Mouse (Mus musculus) heart, postnatal 0 days (tissue): ENCODE measurements around the gene Cdh1. TPM values are rescaled to one million over a fixed set of nuclear protein-coding genes. Genes with fewer than 3 reads are reported as not detected.
A peak's percentile ranks its signal among the peaks of the same experiment; 100 is the strongest.

Source experiments
- ATAC-seq: fragments of 200-750 bp; cut with Nextera tagmentation; 2 replicates; pipeline ENCODE4 v1.8.0; 2017; ENCODE audit warnings: low read depth, moderate number of reproducible peaks, moderate library complexity; ENCODE audit not compliant: insufficient read depth
- DNase-seq: peaks from one replicate; pipeline ENCODE4 v3.0.0-alpha.2; 2016; ENCODE audit warnings: low spot score
- H3K27ac ChIP-seq: fragments of 300-500 bp; sonication (generic); 2 replicates; pipeline ENCODE4 v1.5.1; 2014; ENCODE audit warnings: low read depth, mild to moderate bottlenecking
- H3K27me3 ChIP-seq: fragments of 300-500 bp; sonication (generic); 2 replicates; pipeline ENCODE4 v1.6.1; 2014; ENCODE audit warnings: low read length, mixed read lengths; ENCODE audit not compliant: control insufficient read depth, insufficient read depth
- H3K36me3 ChIP-seq: fragments of 300-500 bp; sonication (generic); replicated peaks from 2 replicates; pipeline ENCODE4 v1.6.1; 2014; ENCODE audit warnings: low read length, mixed read lengths; ENCODE audit not compliant: control insufficient read depth, insufficient read depth
- H3K4me1 ChIP-seq: fragments of 300-500 bp; sonication (generic); 2 replicates; pipeline ENCODE4 v1.6.1; 2014; ENCODE audit warnings: antibody characterized with exemption; ENCODE audit not compliant: control insufficient read depth, insufficient read depth
- H3K4me2 ChIP-seq: fragments of 300-500 bp; sonication (generic); 2 replicates; pipeline ENCODE4 v1.6.1; 2014; ENCODE audit warnings: low read depth, mild to moderate bottlenecking, low read length, moderate library complexity
- H3K4me3 ChIP-seq: fragments of 300-500 bp; sonication (generic); 2 replicates; pipeline ENCODE4 v1.5.1; 2014; ENCODE audit warnings: low read depth, low read length
- H3K9ac ChIP-seq: fragments of 300-500 bp; sonication (generic); replicated peaks from 2 replicates; pipeline ENCODE4 v1.6.1; 2014; ENCODE audit warnings: low read depth, low read length, mixed read lengths
- H3K9me3 ChIP-seq: fragments of 300-500 bp; sonication (generic); replicated peaks from 2 replicates; pipeline ENCODE4 v1.6.1; 2016; ENCODE audit warnings: low read length; ENCODE audit not compliant: control insufficient read depth
- CTCF ChIP-seq: IDR thresholded peaks from 2 replicates; pipeline ENCODE4 v1.5.1; 2016; ENCODE audit warnings: antibody characterized with exemption, control low read depth, low read depth
- EP300 ChIP-seq: IDR thresholded peaks from 2 replicates; pipeline ENCODE4 v1.6.1; 2016; ENCODE audit warnings: antibody characterized with exemption, low read depth
- WGBS: fragments of 180-500 bp; shearing (Covaris S2); extraction: QIAGEN DNeasy Blood & Tissue Kit; methylation state at CpG from one replicate; pipeline ENCODE4 v1.1.7; 2014; 5-methylcytosine and 5-hydroxymethylcytosine counted together
- polyA plus RNA-seq: library from polyadenylated mRNA; unstranded; fragments of >200 nt; fragmentation: Nextera tagmentation; extraction: Ambion mirVana; gene quantifications from 2 replicates; pipeline ENCODE4 v1.2.1, GENCODE M21; 2015
- total RNA-seq: library from RNA; depleted of rRNA; stranded (reverse); fragments of >200 nt; gene quantifications from 2 replicates; pipeline ENCODE4 v1.2.3, GENCODE M21; 2014; ENCODE audit warnings: low replicate concordance

Cdh1 gene
- total and polyA plus RNA-seq, 2 experiments from 2014 or later: 0.19 to 1.9 TPM

DNA sequence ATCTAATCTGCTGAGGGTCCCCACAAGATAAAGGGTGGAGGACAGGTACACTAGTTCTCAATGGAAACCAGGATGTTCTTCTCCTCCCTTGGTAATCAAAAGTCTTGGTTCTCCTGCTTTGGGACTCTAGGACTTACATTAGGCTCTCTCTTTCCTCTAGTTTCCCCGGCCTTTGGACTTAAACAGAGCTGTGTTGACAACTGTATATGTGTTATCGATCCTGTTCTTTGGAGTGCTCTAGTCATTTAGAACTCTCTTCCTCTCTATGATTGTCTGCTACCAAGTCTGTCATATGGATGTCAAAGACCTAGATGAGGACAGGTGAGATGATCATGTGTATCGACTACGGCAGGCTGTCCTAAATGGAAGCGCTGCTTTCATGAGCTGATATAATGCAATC, 6.1 kb upstream of the Cdh1 start:
- no peak overlapping the region for H3K9ac ChIP-seq
- TF ChIP-seq CTCF (no peak), EP300 (no peak)
- DNase-seq (no peak), ATAC-seq (no peak)
- H3K4me2 ChIP-seq: no peak overlapping the region
- no peaks in the 10 kb centered on the region for H3K4me1 ChIP-seq
- H3K36me3 ChIP-seq: no peaks in the 10 kb centered on the region
- H3K27me3 ChIP-seq: peaks cover 4% of the 10 kb centered on the region; the same call in 1 of the 2 replicates
- H3K27ac ChIP-seq: no peak overlapping the region
- 88% methylated on average over 5 of the region's 5 CpGs for WGBS
- no peaks in the 10 kb centered on the region for H3K9me3 ChIP-seq
- no peak overlapping the region for H3K4me3 ChIP-seq

DNA sequence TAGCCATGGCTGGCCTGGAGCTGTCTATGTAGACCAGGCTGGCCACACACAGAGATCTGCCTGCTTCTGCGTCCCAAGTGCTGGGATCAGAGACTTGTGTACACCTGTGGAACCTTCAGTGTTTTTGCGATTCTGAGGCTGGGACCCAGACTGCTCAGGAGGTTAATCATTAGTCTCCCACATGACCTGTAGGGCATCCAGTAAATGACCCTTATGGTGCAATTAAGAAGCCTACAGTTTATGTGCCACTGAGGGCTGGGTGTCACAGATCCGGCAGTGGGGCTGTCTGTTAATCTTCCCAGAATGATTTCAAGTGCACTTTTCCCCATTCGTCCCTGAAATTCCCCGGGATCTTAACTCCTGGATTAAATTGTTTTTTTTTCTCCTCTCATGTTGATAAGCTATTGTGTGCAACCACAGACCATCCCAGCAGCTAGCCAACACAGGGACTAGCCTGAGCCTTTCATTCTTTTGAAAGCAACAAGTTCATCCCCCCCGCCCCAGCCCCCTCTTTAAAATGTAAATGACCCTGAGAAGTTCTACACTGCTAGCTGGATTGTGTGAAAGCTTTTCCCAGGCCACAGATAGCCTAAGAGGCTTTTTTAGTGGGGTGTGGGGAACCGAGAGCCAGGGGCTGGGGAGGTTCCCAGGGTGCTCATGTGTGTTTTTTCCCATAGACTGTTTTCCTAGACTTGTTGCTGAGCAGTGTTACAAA, 3.7 kb upstream of the Cdh1 start:
- 46% methylated on average over 7 of the region's 7 CpGs for WGBS

DNA sequence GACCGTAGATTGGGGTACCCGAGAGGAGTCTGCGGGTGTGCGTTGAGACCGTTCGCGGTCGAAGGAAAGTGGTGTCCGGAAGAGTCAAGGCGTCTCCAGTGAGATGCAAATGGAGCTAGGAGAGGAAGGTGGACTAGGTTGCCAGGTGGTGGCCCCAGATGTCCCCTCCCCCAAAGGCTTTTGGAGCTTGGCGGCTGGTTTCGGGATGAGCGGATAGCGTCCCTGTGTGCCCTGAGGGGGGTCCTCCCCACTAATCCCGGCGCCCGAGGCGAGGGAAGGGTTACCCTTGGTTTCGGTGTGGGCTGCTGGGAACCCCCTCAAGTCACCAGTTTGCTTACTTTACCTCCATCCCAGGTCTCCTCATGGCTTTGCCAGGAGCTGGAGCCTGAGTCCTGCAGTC, 782 bp downstream of the Cdh1 start:
- Histone ChIP-seq H3K27me3 (peaks cover 56% of the 10 kb centered on the region), H3K9me3 (no peaks in the 10 kb centered on the region), H3K36me3 (no peaks in the 10 kb centered on the region), H3K4me1 (peaks cover 15% of the 10 kb centered on the region), H3K9ac (no peak overlapping the region), H3K4me2 (peak overlapping the region; percentile 85), H3K4me3 (peak overlapping the region; percentile 57), H3K27ac (no peak overlapping the region)
- 5% methylated on average over 19 of the region's 19 CpGs for WGBS
- no peak for ATAC-seq
- TF ChIP-seq EP300 (no peak), CTCF (no peak)
- DNase-seq: no peak

More for the DNA sequence above, 3.7 kb upstream of the Cdh1 start:
- no peak for TF ChIP-seq EP300
- no peak for TF ChIP-seq CTCF
- H3K9ac ChIP-seq: no peak overlapping the region
- no peaks in the 10 kb centered on the region for H3K9me3 ChIP-seq
- DNase-seq (no peak), ATAC-seq (no peak)
- H3K4me2 ChIP-seq: no peak overlapping the region
- no peak overlapping the region for H3K27ac ChIP-seq
- H3K4me3 ChIP-seq: no peak overlapping the region
- H3K4me1 ChIP-seq: peaks cover 15% of the 10 kb centered on the region
- no peaks in the 10 kb centered on the region for H3K36me3 ChIP-seq
- peaks cover 28% of the 10 kb centered on the region for H3K27me3 ChIP-seq

DNA sequence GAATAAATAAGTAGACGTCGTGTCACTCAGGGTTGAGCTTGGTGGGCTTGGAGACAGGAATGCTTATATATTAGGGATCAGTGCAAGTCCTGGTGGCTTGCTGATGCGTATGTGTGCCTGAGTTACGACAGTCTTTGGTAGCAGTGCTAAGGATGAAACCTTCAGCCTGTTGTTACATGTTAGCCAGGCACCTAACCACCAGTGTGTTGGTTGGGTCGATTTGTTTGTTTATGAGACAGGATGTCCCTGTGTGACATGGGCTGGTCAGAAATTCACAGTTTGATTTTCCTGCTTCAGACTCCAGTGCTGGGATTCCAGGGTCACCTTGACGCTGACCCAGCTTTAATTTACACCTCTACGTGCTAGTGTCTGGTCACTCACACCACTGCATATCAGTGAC, 2.5 kb downstream of the Cdh1 start:
- Histone ChIP-seq H3K4me1 (peaks cover 15% of the 10 kb centered on the region), H3K4me3 (no peak overlapping the region), H3K27me3 (peaks cover 56% of the 10 kb centered on the region), H3K27ac (no peak overlapping the region), H3K9ac (no peak overlapping the region), H3K9me3 (no peaks in the 10 kb centered on the region), H3K36me3 (no peaks in the 10 kb centered on the region), H3K4me2 (no peak overlapping the region)
- DNase-seq: no peak
- TF ChIP-seq CTCF (no peak), EP300 (no peak)
- 52% methylated on average over 7 of the region's 7 CpGs for WGBS
- no peak for ATAC-seq

DNA sequence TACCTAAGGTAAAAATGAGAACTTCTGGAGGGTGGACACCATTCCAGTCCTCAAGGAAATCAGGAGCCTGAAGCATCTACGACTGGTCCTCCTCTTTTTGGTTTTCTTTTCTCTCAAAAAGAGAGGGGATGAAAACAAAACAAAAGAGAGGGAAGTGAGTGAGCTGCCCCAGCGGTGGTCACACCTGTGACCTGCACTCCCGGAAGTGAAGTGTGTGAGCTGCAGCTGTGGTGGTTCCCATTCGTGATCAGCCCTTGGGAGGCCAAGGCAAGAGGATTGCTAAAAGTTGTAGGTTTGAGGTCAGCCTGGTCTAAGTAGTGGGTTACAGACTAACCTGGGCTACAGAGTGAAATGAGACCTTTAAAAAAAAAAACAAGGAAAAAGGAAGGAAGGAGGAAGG, 3.0 kb downstream of the Cdh1 start:
- no peak overlapping the region for H3K4me2 ChIP-seq
- H3K27me3 ChIP-seq: peaks cover 56% of the 10 kb centered on the region
- no peak overlapping the region for H3K27ac ChIP-seq
- no peak overlapping the region for H3K9ac ChIP-seq
- H3K9me3 ChIP-seq: no peaks in the 10 kb centered on the region
- TF ChIP-seq EP300: no peak
- TF ChIP-seq CTCF: no peak
- no peaks in the 10 kb centered on the region for H3K36me3 ChIP-seq
- no peak for ATAC-seq
- H3K4me1 ChIP-seq: peaks cover 15% of the 10 kb centered on the region
- no peak for DNase-seq
- no peak overlapping the region for H3K4me3 ChIP-seq
- WGBS: 38% methylated on average over 4 of the region's 4 CpGs
